Mouse (Mus musculus) brown adipose tissue, adult 24 weeks (tissue): ENCODE data around the gene Klf13. TPM values are rescaled to one million over a fixed set of nuclear protein-coding genes. Genes with fewer than 3 reads are reported as not detected.
A peak's percentile ranks its signal among the peaks of the same experiment; 100 is the strongest.

Experiments used
- H3K27ac ChIP-seq: fragments of 200-500 bp; replicated peaks from 2 replicates; pipeline ENCODE4 v1.5.1; 2012; ENCODE audit warnings: low read depth, mild to moderate bottlenecking, low read length
- H3K4me1 ChIP-seq: fragments of 200-500 bp; 2 replicates; pipeline ENCODE4 v1.6.1; 2012; ENCODE audit warnings: low read length, mixed read lengths; ENCODE audit not compliant: control insufficient read depth, insufficient read depth, insufficient read length
- H3K4me3 ChIP-seq: fragments of 200-500 bp; 2 replicates; pipeline ENCODE4 v1.5.1; 2012; ENCODE audit warnings: low read depth, mild to moderate bottlenecking, low read length, moderate library complexity; ENCODE audit not compliant: insufficient read depth
- polyA plus RNA-seq: library from polyadenylated mRNA; stranded (reverse); fragments of >200 nt; gene quantifications from 2 replicates; pipeline ENCODE4 v1.2.4, GENCODE M21; 2012; ENCODE audit not compliant: missing spikeins, insufficient read depth, insufficient read length

Gene Klf13
- polyA plus RNA-seq, 1 experiment: 13.6 TPM

- peaks cover 12% of the 10 kb centered on the region for H3K4me1 ChIP-seq
- no peak overlapping the region for H3K27ac ChIP-seq
- no peak overlapping the region for H3K4me3 ChIP-seq
Observed at GRCm38 (mm10) chr7:63876640-63877039, 62.1 kb downstream of the Klf13 start.

GRCm38 (mm10) chr7:63875686-63876085, 63.0 kb downstream of the Klf13 start:
- H3K4me3 ChIP-seq: no peak overlapping the region
- 0 out of 2 replicates have a peak overlapping the region, but pooled peaks have one; percentile 26 for H3K27ac ChIP-seq
- peaks cover 12% of the 10 kb centered on the region for H3K4me1 ChIP-seq

GRCm38 (mm10) chr7:63873880-63874279, 64.8 kb downstream of the Klf13 start:
- no peak overlapping the region for H3K27ac ChIP-seq
- H3K4me3 ChIP-seq: no peak overlapping the region
- peaks cover 12% of the 10 kb centered on the region for H3K4me1 ChIP-seq

GRCm38 (mm10) chr7:63871698-63872097, 67.0 kb downstream of the Klf13 start:
- peaks cover 7% of the 10 kb centered on the region; the same call in 1 of the 2 replicates for H3K4me1 ChIP-seq
- H3K4me3 ChIP-seq: no peak overlapping the region
- no peak overlapping the region for H3K27ac ChIP-seq

- H3K4me1 ChIP-seq: no peaks in the 10 kb centered on the region
- no peak overlapping the region for H3K27ac ChIP-seq
- no peak overlapping the region for H3K4me3 ChIP-seq
Observed at GRCm38 (mm10) chr7:63868356-63868918, 70.3 kb downstream of the Klf13 start.

GRCm38 (mm10) chr7:63865911-63866310, 72.8 kb downstream of the Klf13 start:
- no peak overlapping the region for H3K27ac ChIP-seq
- H3K4me3 ChIP-seq: no peak overlapping the region
- H3K4me1 ChIP-seq: no peaks in the 10 kb centered on the region

GRCm38 (mm10) chr7:63863046-63863445, 75.7 kb downstream of the Klf13 start:
- H3K4me1 ChIP-seq: no peaks in the 10 kb centered on the region
- H3K27ac ChIP-seq: no peak overlapping the region
- no peak overlapping the region for H3K4me3 ChIP-seq

GRCm38 (mm10) chr7:63861123-63861522, 77.6 kb downstream of the Klf13 start:
- Histone ChIP-seq H3K4me3 (no peak overlapping the region), H3K4me1 (no peaks in the 10 kb centered on the region), H3K27ac (no peak overlapping the region)

- Histone ChIP-seq H3K27ac (peak overlapping the region; percentile 97), H3K4me1 (no peaks in the 10 kb centered on the region), H3K4me3 (peak overlapping the region; percentile 71)
Observed at GRCm38 (mm10) chr7:63858571-63859152, 80.1 kb downstream of the Klf13 start.

GRCm38 (mm10) chr7:63857771-63858417, 80.8 kb downstream of the Klf13 start:
- H3K4me1 ChIP-seq: no peaks in the 10 kb centered on the region
- H3K27ac ChIP-seq: no peak overlapping the region
- no peak overlapping the region for H3K4me3 ChIP-seq

GRCm38 (mm10) chr7:63855283-63855682, 83.4 kb downstream of the Klf13 start:
- Histone ChIP-seq H3K27ac (no peak overlapping the region), H3K4me1 (no peaks in the 10 kb centered on the region), H3K4me3 (no peak overlapping the region)

GRCm38 (mm10) chr7:63851841-63852533, 86.7 kb downstream of the Klf13 start:
- no peaks in the 10 kb centered on the region for H3K4me1 ChIP-seq
- H3K27ac ChIP-seq: no peak overlapping the region
- H3K4me3 ChIP-seq: no peak overlapping the region

Other genes with a start within 250 kb of the Klf13 start
- not detected in 2 replicates for gene E030018B13Rik, start 22.1 kb downstream of the Klf13 start, polyA plus RNA-seq
- gene Trpm1, start 214.9 kb upstream of the Klf13 start, polyA plus RNA-seq: not detected in 2 replicates